Comparison of ENCODE assay signal across 19 mouse cellular contexts in the genomic region with DNA sequence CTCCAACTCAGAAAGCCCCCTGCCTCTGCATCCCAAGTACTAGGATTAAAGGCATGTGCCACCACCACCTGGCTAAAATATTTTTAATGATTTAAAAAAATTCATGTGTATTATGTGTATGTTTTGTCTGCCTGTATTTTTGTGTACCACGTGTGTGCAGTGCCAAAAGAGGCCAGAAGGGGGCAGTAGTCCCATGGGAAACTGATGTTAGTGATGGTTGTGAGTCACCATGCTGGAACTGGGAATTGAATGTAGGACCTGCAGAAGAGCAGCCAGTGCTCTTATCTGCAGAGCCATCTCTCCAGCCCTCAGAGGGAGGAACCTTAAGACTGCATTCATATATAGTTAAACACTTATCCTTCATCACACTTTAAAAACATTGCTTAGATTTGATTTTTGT. TPM values are rescaled to one million over a fixed set of nuclear protein-coding genes. Genes with fewer than 3 reads are reported as not detected.
DNase-seq lines count a peak whose midpoint lies in the region; ATAC-seq and TF ChIP-seq lines count a peak whose summit lies in the region.
"Had no signal": no experiment of that assay in that cellular context is flagged by ENCODE, and none has a peak within 500 bp of the region (broad histone marks: within the 10 kb centered on the region; RNA-seq: fewer than 3 reads in every experiment).

No protein-coding gene starts in this region.

- H3K9me3 ChIP-seq in hindbrain, embryonic 11.5 days (ENCODE audit: control insufficient read depth, low read length), result no peaks in the 10 kb centered on the region
- no peaks in the 10 kb centered on the region for H3K9me3 ChIP-seq in hindbrain, embryonic 13.5 days
- peaks cover 4% of the 10 kb centered on the region; the same call in 1 of the 2 replicates for H3K9me3 ChIP-seq in lung, postnatal 0 days (ENCODE audit: low read length)
- no peaks in the 10 kb centered on the region for H3K9me3 ChIP-seq in stomach, postnatal 0 days (ENCODE audit: control insufficient read depth, low read length)
- H3K9me3 ChIP-seq: kidney, embryonic 15.5 days had no signal

- no peaks in the 10 kb centered on the region; the same call in 1 of the 2 replicates for H3K4me1 ChIP-seq in hindbrain, embryonic 11.5 days (replicated peaks; ENCODE audit: control insufficient read depth, insufficient read depth, low read length)
- H3K4me1 ChIP-seq in hindbrain, embryonic 13.5 days (replicated peaks), result peaks cover 15% of the 10 kb centered on the region
- H3K4me1 ChIP-seq in lung, postnatal 0 days (ENCODE audit: insufficient read depth, low read depth, low read length), result peaks cover 5% of the 10 kb centered on the region; the same call in 1 of the 2 replicates
- no peaks in the 10 kb centered on the region for H3K4me1 ChIP-seq in stomach, postnatal 0 days (replicated peaks; ENCODE audit: control insufficient read depth, insufficient read depth)

- TF ChIP-seq EP300 in lung, postnatal 0 days (IDR thresholded peaks at IDR 0.05), result no peak
- no peak for TF ChIP-seq EP300 in stomach, postnatal 0 days (optimal IDR thresholded peaks at IDR 0.05)

- H3K27ac ChIP-seq in hindbrain, embryonic 11.5 days (ENCODE audit: low read depth, low read length), result no peak overlapping the region
- no peak overlapping the region for H3K27ac ChIP-seq in hindbrain, embryonic 13.5 days
- no peak overlapping the region for H3K27ac ChIP-seq in lung, postnatal 0 days (ENCODE audit: low read length)
- H3K27ac ChIP-seq in stomach, postnatal 0 days (replicated peaks), result no peak overlapping the region
- H3K27ac ChIP-seq: embryonic facial prominence, embryonic 13.5 days; forebrain, embryonic 13.5 days; kidney, embryonic 15.5 days; midbrain, embryonic 12.5 days; neural tube, embryonic 12.5 days had no signal

- 66% methylated on average over 1 of the region's 1 CpGs for WGBS in hindbrain, embryonic 11.5 days
- WGBS in hindbrain, embryonic 13.5 days, result 58% methylated on average over 1 of the region's 1 CpGs
- WGBS in lung, postnatal 0 days, result 54% methylated on average over 1 of the region's 1 CpGs
- 68% methylated on average over 1 of the region's 1 CpGs for WGBS in stomach, postnatal 0 days

- H3K9ac ChIP-seq in hindbrain, embryonic 11.5 days (ENCODE audit: low read depth, low read length), result no peak overlapping the region
- no peak overlapping the region for H3K9ac ChIP-seq in hindbrain, embryonic 13.5 days
- no peak overlapping the region for H3K9ac ChIP-seq in lung, postnatal 0 days (replicated peaks; ENCODE audit: low read depth)
- no peak overlapping the region for H3K9ac ChIP-seq in stomach, postnatal 0 days (ENCODE audit: low read length)
- H3K9ac ChIP-seq: embryonic facial prominence, embryonic 13.5 days; forebrain, embryonic 13.5 days; kidney, embryonic 15.5 days; midbrain, embryonic 12.5 days; neural tube, embryonic 12.5 days had no signal

- no peak overlapping the region for H3K4me2 ChIP-seq in hindbrain, embryonic 11.5 days (replicated peaks; ENCODE audit: low read depth, low read length)
- no peak overlapping the region for H3K4me2 ChIP-seq in hindbrain, embryonic 13.5 days
- no peak overlapping the region for H3K4me2 ChIP-seq in lung, postnatal 0 days (replicated peaks; ENCODE audit: low read depth, low read length)
- no peak overlapping the region for H3K4me2 ChIP-seq in stomach, postnatal 0 days (replicated peaks; ENCODE audit: low read depth)
- H3K4me2 ChIP-seq: embryonic facial prominence, embryonic 13.5 days; forebrain, embryonic 13.5 days; heart, embryonic 11.5 days; kidney, embryonic 15.5 days; midbrain, embryonic 12.5 days; neural tube, embryonic 12.5 days had no signal

- no peaks in the 10 kb centered on the region for H3K27me3 ChIP-seq in hindbrain, embryonic 11.5 days (ENCODE audit: control insufficient read depth, insufficient read depth, low read length)
- no peaks in the 10 kb centered on the region for H3K27me3 ChIP-seq in hindbrain, embryonic 13.5 days
- H3K27me3 ChIP-seq in lung, postnatal 0 days (replicated peaks; ENCODE audit: insufficient read depth, low read length), result no peaks in the 10 kb centered on the region
- no peaks in the 10 kb centered on the region for H3K27me3 ChIP-seq in stomach, postnatal 0 days (ENCODE audit: control insufficient read depth, insufficient read depth, low read length)
- H3K27me3 ChIP-seq: embryonic facial prominence, embryonic 13.5 days; forebrain, embryonic 13.5 days; kidney, embryonic 15.5 days; midbrain, embryonic 12.5 days; neural tube, embryonic 12.5 days had no signal

- DNase-seq in hindbrain, embryonic 11.5 days (ENCODE audit: low spot score), result peak; percentile 30
- no peak for DNase-seq in lung, postnatal 0 days (ENCODE audit: low spot score)
- no peak for DNase-seq in lung, postnatal 4 days
- DNase-seq in MN1 (ENCODE audit: low spot score), result peak; percentile 10
- no peak for DNase-seq in stomach, postnatal 0 days (ENCODE audit: low spot score)
- DNase-seq in embryo, embryonic 9.5 days (ENCODE audit: extremely low spot score), result no peak
- DNase-seq: cerebellum, postnatal 25 days; gastrocnemius, postnatal 10 days; lung, postnatal 10 days; thymus, adult 18-20 months had no signal

- TF ChIP-seq CTCF in lung, postnatal 0 days (IDR thresholded peaks at IDR 0.05), result peak; percentile 49
- peak; percentile 61 for TF ChIP-seq CTCF in stomach, postnatal 0 days (IDR thresholded peaks at IDR 0.05; ENCODE audit: low read depth)

- ATAC-seq in hindbrain, embryonic 11.5 days (ENCODE audit: low FRiP score), result no peak
- no peak for ATAC-seq in hindbrain, embryonic 13.5 days (ENCODE audit: low FRiP score)
- ATAC-seq in lung, postnatal 0 days, result no peak
- ATAC-seq in stomach, postnatal 0 days (ENCODE audit: low FRiP score, low TSS enrichment), result no peak
- ATAC-seq: forebrain, embryonic 13.5 days had no signal

- no peak overlapping the region for H3K4me3 ChIP-seq in hindbrain, embryonic 11.5 days (ENCODE audit: low read depth, low read length)
- no peak overlapping the region for H3K4me3 ChIP-seq in hindbrain, embryonic 13.5 days
- no peak overlapping the region for H3K4me3 ChIP-seq in lung, postnatal 0 days (ENCODE audit: low read depth, low read length)
- H3K4me3 ChIP-seq in stomach, postnatal 0 days (ENCODE audit: low read depth, low read length), result no peak overlapping the region
- H3K4me3 ChIP-seq: embryonic facial prominence, embryonic 13.5 days; forebrain, embryonic 13.5 days; kidney, embryonic 15.5 days; midbrain, embryonic 12.5 days; neural tube, embryonic 12.5 days had no signal

- H3K36me3 ChIP-seq in hindbrain, embryonic 11.5 days (ENCODE audit: control insufficient read depth, insufficient read depth, low read length), result no peaks in the 10 kb centered on the region
- no peaks in the 10 kb centered on the region for H3K36me3 ChIP-seq in hindbrain, embryonic 13.5 days
- H3K36me3 ChIP-seq in lung, postnatal 0 days (ENCODE audit: insufficient read depth, low read length), result no peaks in the 10 kb centered on the region
- no peaks in the 10 kb centered on the region for H3K36me3 ChIP-seq in stomach, postnatal 0 days (ENCODE audit: control insufficient read depth, insufficient read depth, low read length)
- H3K36me3 ChIP-seq: embryonic facial prominence, embryonic 13.5 days; kidney, embryonic 15.5 days; midbrain, embryonic 12.5 days; neural tube, embryonic 12.5 days had no signal

RNA-seq across cellular contexts. Expression of a gene that starts 3.6 kb away (rescaled TPM):
- polyA plus RNA-seq in hindbrain, embryonic 11.5 days (2014; fragmentation: Nextera tagmentation; extraction: Ambion mirVana), result 14.5 and 15.9 TPM in 2 replicates
- polyA plus RNA-seq in hindbrain, embryonic 13.5 days (2015; fragmentation: Nextera tagmentation; extraction: Ambion mirVana), result 22.2 and 22.9 TPM in 2 replicates
- 10.6 and 11.9 TPM in 2 replicates for polyA plus RNA-seq in lung, postnatal 0 days (2015; fragmentation: Nextera tagmentation; extraction: Ambion mirVana)
- polyA plus RNA-seq in stomach, postnatal 0 days (2015; fragmentation: Nextera tagmentation; extraction: Ambion mirVana), result 16.4 and 16.9 TPM in 2 replicates

RNA-seq across cellular contexts. Expression of a gene that starts 35.7 kb away (rescaled TPM):
- 16.3 and 17.5 TPM in 2 replicates for polyA plus RNA-seq in hindbrain, embryonic 11.5 days (2014; fragmentation: Nextera tagmentation; extraction: Ambion mirVana)
- 45.0 and 47.2 TPM in 2 replicates for polyA plus RNA-seq in hindbrain, embryonic 13.5 days (2015; fragmentation: Nextera tagmentation; extraction: Ambion mirVana)
- polyA plus RNA-seq in lung, postnatal 0 days (2015; fragmentation: Nextera tagmentation; extraction: Ambion mirVana), result 0.16 and 0.27 TPM in 2 replicates
- 0.89 and 1.1 TPM in 2 replicates for polyA plus RNA-seq in stomach, postnatal 0 days (2015; fragmentation: Nextera tagmentation; extraction: Ambion mirVana)

RNA-seq across cellular contexts. Expression of a gene that starts 37.0 kb away (rescaled TPM):
- 95.4 and 129 TPM in 2 replicates for polyA plus RNA-seq in hindbrain, embryonic 11.5 days (2014; fragmentation: Nextera tagmentation; extraction: Ambion mirVana)
- polyA plus RNA-seq in hindbrain, embryonic 13.5 days (2015; fragmentation: Nextera tagmentation; extraction: Ambion mirVana), result 171 and 184 TPM in 2 replicates
- 10.1 and 11.3 TPM in 2 replicates for polyA plus RNA-seq in lung, postnatal 0 days (2015; fragmentation: Nextera tagmentation; extraction: Ambion mirVana)
- polyA plus RNA-seq in stomach, postnatal 0 days (2015; fragmentation: Nextera tagmentation; extraction: Ambion mirVana), result 3.6 and 6.0 TPM in 2 replicates

RNA-seq across cellular contexts. Expression of a gene that starts 39.9 kb away (rescaled TPM):
- not detected in 2 replicates for polyA plus RNA-seq in hindbrain, embryonic 11.5 days (2014; fragmentation: Nextera tagmentation; extraction: Ambion mirVana)
- not detected in 2 replicates for polyA plus RNA-seq in hindbrain, embryonic 13.5 days (2015; fragmentation: Nextera tagmentation; extraction: Ambion mirVana)
- 0.43 and 0.51 TPM in 2 replicates for polyA plus RNA-seq in lung, postnatal 0 days (2015; fragmentation: Nextera tagmentation; extraction: Ambion mirVana)
- polyA plus RNA-seq in stomach, postnatal 0 days (2015; fragmentation: Nextera tagmentation; extraction: Ambion mirVana), result 0.23 and 0.39 TPM in 2 replicates
- polyA plus RNA-seq: embryonic facial prominence, embryonic 13.5 days; forebrain, embryonic 13.5 days; heart, embryonic 11.5 days; limb, embryonic 11.5 days; midbrain, embryonic 12.5 days; neural tube, embryonic 12.5 days had no signal

RNA-seq across cellular contexts. Expression of a gene that starts 41.4 kb away (rescaled TPM):
- not detected in 2 replicates for polyA plus RNA-seq in hindbrain, embryonic 11.5 days (2014; fragmentation: Nextera tagmentation; extraction: Ambion mirVana)
- 0.13 and 0.19 TPM in 2 replicates for polyA plus RNA-seq in hindbrain, embryonic 13.5 days (2015; fragmentation: Nextera tagmentation; extraction: Ambion mirVana)
- polyA plus RNA-seq in lung, postnatal 0 days (2015; fragmentation: Nextera tagmentation; extraction: Ambion mirVana), result not detected in 2 replicates
- polyA plus RNA-seq in stomach, postnatal 0 days (2015; fragmentation: Nextera tagmentation; extraction: Ambion mirVana), result 0.10 TPM in 1 of 2 replicates, not detected in the other
- polyA plus RNA-seq: embryonic facial prominence, embryonic 13.5 days; heart, embryonic 11.5 days; kidney, embryonic 15.5 days; limb, embryonic 11.5 days; midbrain, embryonic 12.5 days; neural tube, embryonic 12.5 days; spleen, adult 2 months had no signal

Comparison
In these comparisons a context has a peak if more than half of its experiments do, and no peak if none do; other contexts are left out.
1. DNase-seq: peak in hindbrain, embryonic 11.5 days (single experiment) and MN1 (single experiment); none in lung, postnatal 0 days (single experiment), lung, postnatal 4 days (0 of 2), stomach, postnatal 0 days (single experiment) and embryo, embryonic 9.5 days (single experiment).